Mouse (Mus musculus) brain, embryonic 14.5 days (tissue): ENCODE results near the gene Defa30.

ENCODE experiments used
- CTCF ChIP-seq: fragments of 200-500 bp; IDR thresholded peaks from 2 replicates; pipeline ENCODE4 v1.5.1; 2012; ENCODE audit warnings: inconsistent platforms, mild to moderate bottlenecking, moderate library complexity, borderline replicate concordance; ENCODE audit not compliant: insufficient read depth, insufficient read length; ENCODE audit errors: extremely low read depth
- POLR2A ChIP-seq: fragments of 200-500 bp; IDR thresholded peaks from 2 replicates; pipeline ENCODE4 v1.6.1; 2012; ENCODE audit warnings: mild to moderate bottlenecking, inconsistent platforms, borderline replicate concordance; ENCODE audit not compliant: poor library complexity, insufficient read depth, insufficient read length, severe bottlenecking; ENCODE audit errors: extremely low read depth

GRCm38 (mm10) chr8:21093106-21093505, 41.3 kb upstream of the Defa30 start:
- TF ChIP-seq POLR2A (no peak), CTCF (no peak)
